Mouse (Mus musculus): ENCODE results near the gene Pym1. TPM values are rescaled to one million over a fixed set of nuclear protein-coding genes. Genes with fewer than 3 reads are reported as not detected.

Gene Pym1
- polyA plus RNA-seq, 1 experiment from 2014 or later = 52.4 TPM

GRCm38 (mm10) chr10:128804271-128805091, 56.8 kb downstream of the Pym1 start, which contains the start of gene Tmem198b:
TSS of gene Tmem198b (minus strand) at chr10:128804370.
- ATAC-seq (ENCODE audit: insufficient number of reproducible peaks, low FRiP score, low TSS enrichment, low read depth) (peak; percentile 57), DNase-seq (ENCODE audit: low spot score) (peak; percentile 79)
- 1% methylated on average over 26 of the region's 28 CpGs for WGBS
- H3K36me3 ChIP-seq (ENCODE audit: control insufficient read depth, insufficient read depth, low read length) = peaks cover 6% of the 10 kb centered on the region; the same call in 1 of the 2 replicates
- peaks cover 20% of the 10 kb centered on the region for H3K4me1 ChIP-seq (ENCODE audit: control insufficient read depth, insufficient read depth, low read length)
- peak within 1 kb of the TSS; percentile 96 for H3K27ac ChIP-seq (replicated peaks; ENCODE audit: low read depth, low read length)
- peak within 1 kb of the TSS; percentile 81 for H3K4me3 ChIP-seq (ENCODE audit: low read depth, low read length)
- peak within 1 kb of the TSS; percentile 69 for H3K4me2 ChIP-seq (ENCODE audit: low read depth, severe bottlenecking)
- no peaks in the 10 kb centered on the region for H3K9me3 ChIP-seq (ENCODE audit: control insufficient read depth, low read length)
- peak within 1 kb of the TSS; percentile 86 for H3K9ac ChIP-seq (ENCODE audit: low read length)
- H3K27me3 ChIP-seq (ENCODE audit: control insufficient read depth, insufficient read depth, low read length) = no peaks in the 10 kb centered on the region

- WGBS = under 1% methylated on average over 69 of the region's 70 CpGs
- ATAC-seq (ENCODE audit: insufficient number of reproducible peaks, low FRiP score, low TSS enrichment, low read depth) = peak; percentile 92
- Histone ChIP-seq H3K9ac (ENCODE audit: low read length) (peak overlapping the region; percentile 86), H3K27me3 (ENCODE audit: control insufficient read depth, insufficient read depth, low read length) (no peaks in the 10 kb centered on the region), H3K9me3 (ENCODE audit: control insufficient read depth, low read length) (no peaks in the 10 kb centered on the region), H3K4me3 (ENCODE audit: low read depth, low read length) (peak overlapping the region; percentile 81), H3K36me3 (ENCODE audit: control insufficient read depth, insufficient read depth, low read length) (peaks cover 3% of the 10 kb centered on the region; the same call in 1 of the 2 replicates), H3K27ac (replicated peaks; ENCODE audit: low read depth, low read length) (peak overlapping the region; percentile 96), H3K4me1 (ENCODE audit: control insufficient read depth, insufficient read depth, low read length) (peaks cover 20% of the 10 kb centered on the region), H3K4me2 (ENCODE audit: low read depth, severe bottlenecking) (peak overlapping the region; percentile 69)
- peak; percentile 98 for DNase-seq (ENCODE audit: low spot score)
These were observed 57.7 kb downstream of the Pym1 start for GRCm38 (mm10) chr10:128805092-128806000.

GRCm38 (mm10) chr10:128806086-128806485, 58.4 kb downstream of the Pym1 start:
- Histone ChIP-seq H3K27ac (replicated peaks; ENCODE audit: low read depth, low read length) (no peak overlapping the region), H3K4me2 (ENCODE audit: low read depth, severe bottlenecking) (peak overlapping the region; percentile 69), H3K4me3 (ENCODE audit: low read depth, low read length) (peak overlapping the region; percentile 81), H3K4me1 (ENCODE audit: control insufficient read depth, insufficient read depth, low read length) (peaks cover 20% of the 10 kb centered on the region), H3K27me3 (ENCODE audit: control insufficient read depth, insufficient read depth, low read length) (no peaks in the 10 kb centered on the region), H3K9ac (ENCODE audit: low read length) (peak overlapping the region; percentile 86), H3K9me3 (ENCODE audit: control insufficient read depth, low read length) (no peaks in the 10 kb centered on the region), H3K36me3 (ENCODE audit: control insufficient read depth, insufficient read depth, low read length) (0 out of 2 replicates have a peak, but pooled peaks cover 2% of the 10 kb centered on the region)
- ATAC-seq (ENCODE audit: insufficient number of reproducible peaks, low FRiP score, low TSS enrichment, low read depth) (no peak), DNase-seq (ENCODE audit: low spot score) (no peak)
- 68% methylated on average over 6 of the region's 6 CpGs for WGBS

GRCm38 (mm10) chr10:128807018-128807417, 59.3 kb downstream of the Pym1 start:
- Histone ChIP-seq H3K36me3 (ENCODE audit: control insufficient read depth, insufficient read depth, low read length) (0 out of 2 replicates have a peak, but pooled peaks cover 2% of the 10 kb centered on the region), H3K27me3 (ENCODE audit: control insufficient read depth, insufficient read depth, low read length) (no peaks in the 10 kb centered on the region), H3K9ac (ENCODE audit: low read length) (no peak overlapping the region), H3K4me1 (ENCODE audit: control insufficient read depth, insufficient read depth, low read length) (peaks cover 20% of the 10 kb centered on the region), H3K27ac (replicated peaks; ENCODE audit: low read depth, low read length) (no peak overlapping the region), H3K9me3 (ENCODE audit: control insufficient read depth, low read length) (no peaks in the 10 kb centered on the region), H3K4me2 (ENCODE audit: low read depth, severe bottlenecking) (peak overlapping the region; percentile 24; the same call in 1 of the 2 replicates), H3K4me3 (ENCODE audit: low read depth, low read length) (peak overlapping the region; percentile 81; the same call in 1 of the 2 replicates)
- 91% methylated on average over 8 of the region's 8 CpGs for WGBS
- ATAC-seq (ENCODE audit: insufficient number of reproducible peaks, low FRiP score, low TSS enrichment, low read depth) (no peak), DNase-seq (ENCODE audit: low spot score) (no peak)

Other genes with a start within 250 kb of the Pym1 start
- gene Myl6b, start 249.2 kb upstream of the Pym1 start, polyA plus RNA-seq (2014; fragmentation: Nextera tagmentation; extraction: Ambion mirVana) = 3.1 and 4.4 TPM in 2 replicates
- 7.6 and 8.9 TPM in 2 replicates for gene Esyt1, start 222.0 kb upstream of the Pym1 start, polyA plus RNA-seq (2014; fragmentation: Nextera tagmentation; extraction: Ambion mirVana)
- gene Zc3h10, start 200.1 kb upstream of the Pym1 start, polyA plus RNA-seq (2014; fragmentation: Nextera tagmentation; extraction: Ambion mirVana) = 15.3 and 19.4 TPM in 2 replicates
- 4,010 and 4,046 TPM in 2 replicates for gene Rpl41, start 198.6 kb upstream of the Pym1 start, polyA plus RNA-seq (2014; fragmentation: Nextera tagmentation; extraction: Ambion mirVana)
- gene Pa2g4, start 181.9 kb upstream of the Pym1 start, polyA plus RNA-seq (2014; fragmentation: Nextera tagmentation; extraction: Ambion mirVana) = 274 and 289 TPM in 2 replicates
- gene Erbb3, start 158.2 kb upstream of the Pym1 start, polyA plus RNA-seq (2014; fragmentation: Nextera tagmentation; extraction: Ambion mirVana) = 7.6 and 8.1 TPM in 2 replicates
- gene Rps26, start 121.1 kb upstream of the Pym1 start, polyA plus RNA-seq (2014; fragmentation: Nextera tagmentation; extraction: Ambion mirVana) = 831 and 876 TPM in 2 replicates
- gene Ikzf4, start 101.9 kb upstream of the Pym1 start, polyA plus RNA-seq (2014; fragmentation: Nextera tagmentation; extraction: Ambion mirVana) = 3.2 and 3.4 TPM in 2 replicates
- 12.2 and 12.3 TPM in 2 replicates for gene Suox, start 73.8 kb upstream of the Pym1 start, polyA plus RNA-seq (2014; fragmentation: Nextera tagmentation; extraction: Ambion mirVana)
- 62.4 and 62.5 TPM in 2 replicates for gene Rab5b, start 51.6 kb upstream of the Pym1 start, polyA plus RNA-seq (2014; fragmentation: Nextera tagmentation; extraction: Ambion mirVana)
- 0.34 and 0.87 TPM in 2 replicates for gene Pmel, start 43.7 kb upstream of the Pym1 start, polyA plus RNA-seq (2014; fragmentation: Nextera tagmentation; extraction: Ambion mirVana)
- 151 TPM in 2 replicates for gene Cdk2, start 42.9 kb upstream of the Pym1 start, polyA plus RNA-seq (2014; fragmentation: Nextera tagmentation; extraction: Ambion mirVana)
- 5.4 and 6.5 TPM in 2 replicates for gene Dgka, start 3.0 kb upstream of the Pym1 start, polyA plus RNA-seq (2014; fragmentation: Nextera tagmentation; extraction: Ambion mirVana)
- gene Mmp19, start 43.0 kb downstream of the Pym1 start, polyA plus RNA-seq (2014; fragmentation: Nextera tagmentation; extraction: Ambion mirVana) = 0.35 and 0.55 TPM in 2 replicates
- 33.3 and 37.8 TPM in 2 replicates for gene Dnajc14, start 56.2 kb downstream of the Pym1 start, polyA plus RNA-seq (2014; fragmentation: Nextera tagmentation; extraction: Ambion mirVana)
- gene Tmem198b, start 56.5 kb downstream of the Pym1 start, polyA plus RNA-seq (2014; fragmentation: Nextera tagmentation; extraction: Ambion mirVana) = 18.9 and 22.2 TPM in 2 replicates
- 285 and 295 TPM in 2 replicates for gene Sarnp, start 69.4 kb downstream of the Pym1 start, polyA plus RNA-seq (2014; fragmentation: Nextera tagmentation; extraction: Ambion mirVana)
- 51.8 and 54.5 TPM in 2 replicates for gene Ormdl2, start 73.8 kb downstream of the Pym1 start, polyA plus RNA-seq (2014; fragmentation: Nextera tagmentation; extraction: Ambion mirVana)
- 17.5 and 18.1 TPM in 2 replicates for gene Gdf11, start 143.8 kb downstream of the Pym1 start, polyA plus RNA-seq (2014; fragmentation: Nextera tagmentation; extraction: Ambion mirVana)
- gene Cd63, start 153.1 kb downstream of the Pym1 start, polyA plus RNA-seq (2014; fragmentation: Nextera tagmentation; extraction: Ambion mirVana) = 425 and 427 TPM in 2 replicates
- 7.7 and 7.8 TPM in 2 replicates for gene Rdh5, start 175.0 kb downstream of the Pym1 start, polyA plus RNA-seq (2014; fragmentation: Nextera tagmentation; extraction: Ambion mirVana)
- 203 and 211 TPM in 2 replicates for gene Bloc1s1, start 176.1 kb downstream of the Pym1 start, polyA plus RNA-seq (2014; fragmentation: Nextera tagmentation; extraction: Ambion mirVana)
- gene Itga7, start 185.9 kb downstream of the Pym1 start, polyA plus RNA-seq (2014; fragmentation: Nextera tagmentation; extraction: Ambion mirVana) = 0.10 and 0.12 TPM in 2 replicates
- gene Mettl7b, start 213.1 kb downstream of the Pym1 start, polyA plus RNA-seq (2014; fragmentation: Nextera tagmentation; extraction: Ambion mirVana) = not detected in 2 replicates
- gene Olfr9, start 241.5 kb downstream of the Pym1 start, polyA plus RNA-seq (2014; fragmentation: Nextera tagmentation; extraction: Ambion mirVana) = not detected in 2 replicates

All from limb, embryonic 11.5 days (tissue).